Mouse (Mus musculus) ovary, adult 10 weeks (tissue): ENCODE measurements around the gene Rer1. TPM values are rescaled to one million over a fixed set of nuclear protein-coding genes. Genes with fewer than 3 reads are reported as not detected.

Experiments used
- polyA plus RNA-seq: library from polyadenylated mRNA; stranded (reverse); fragments of 350-450 nt; fragmentation: Illumina TruSeq; extraction: RNeasy Lipid Tissue Mini Kit (QIAGEN cat#74804); gene quantifications from one replicate; pipeline ENCODE4 v1.2.3, GENCODE M21; 2014

The Rer1 gene
- polyA plus RNA-seq: 183 TPM

DNA sequence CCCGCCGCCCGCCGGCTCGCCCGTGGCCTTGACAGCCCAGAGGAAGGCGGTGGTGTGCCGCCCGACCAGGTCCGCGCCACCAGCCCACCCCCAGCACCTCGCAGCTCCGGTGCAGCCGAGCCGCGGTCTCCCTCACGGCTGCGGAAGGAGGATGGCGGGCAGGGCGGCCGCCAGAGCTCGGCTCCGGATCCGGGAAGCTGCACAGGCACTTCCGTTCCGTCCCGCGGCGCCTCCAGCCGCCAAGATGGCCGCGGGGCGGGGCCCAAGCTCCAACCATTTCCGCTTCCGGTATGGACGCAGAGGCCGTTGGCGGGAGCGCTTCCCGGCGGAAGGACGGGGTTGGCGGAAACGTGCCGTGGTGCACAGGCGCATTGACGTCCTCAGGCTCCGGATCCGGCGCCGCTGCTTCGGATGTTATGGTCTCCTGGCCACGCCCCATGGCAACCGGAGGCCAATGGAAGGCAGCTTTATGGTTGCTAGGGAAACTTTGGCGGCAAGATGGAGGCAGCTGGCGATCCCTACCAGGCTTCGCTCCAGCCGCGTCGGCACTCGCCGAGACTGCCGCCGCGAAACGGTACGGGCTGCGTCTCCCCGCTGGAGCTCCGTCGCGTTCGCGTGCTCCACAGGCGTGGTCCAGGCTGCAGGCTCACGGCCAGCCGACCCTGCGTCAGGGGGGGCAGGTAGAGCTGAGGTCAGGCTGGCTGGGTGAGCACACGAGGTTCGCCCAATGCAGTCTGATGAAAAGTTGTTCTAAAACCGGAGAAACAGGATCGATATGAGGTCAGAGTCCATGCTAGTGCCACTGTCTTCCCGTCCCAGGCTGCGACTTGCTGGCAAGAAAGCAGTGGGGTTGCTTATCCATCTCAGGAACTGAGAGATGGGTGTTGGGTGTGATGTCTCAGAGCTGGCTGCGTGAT lies at the start of gene Rer1, which contains the start of gene Morn1:
Rer1 (minus strand) TSS at position 275 of the 917 bp plus-strand sequence.
Morn1 (plus strand) TSS at position 470 of the 917 bp plus-strand sequence.

DNA sequence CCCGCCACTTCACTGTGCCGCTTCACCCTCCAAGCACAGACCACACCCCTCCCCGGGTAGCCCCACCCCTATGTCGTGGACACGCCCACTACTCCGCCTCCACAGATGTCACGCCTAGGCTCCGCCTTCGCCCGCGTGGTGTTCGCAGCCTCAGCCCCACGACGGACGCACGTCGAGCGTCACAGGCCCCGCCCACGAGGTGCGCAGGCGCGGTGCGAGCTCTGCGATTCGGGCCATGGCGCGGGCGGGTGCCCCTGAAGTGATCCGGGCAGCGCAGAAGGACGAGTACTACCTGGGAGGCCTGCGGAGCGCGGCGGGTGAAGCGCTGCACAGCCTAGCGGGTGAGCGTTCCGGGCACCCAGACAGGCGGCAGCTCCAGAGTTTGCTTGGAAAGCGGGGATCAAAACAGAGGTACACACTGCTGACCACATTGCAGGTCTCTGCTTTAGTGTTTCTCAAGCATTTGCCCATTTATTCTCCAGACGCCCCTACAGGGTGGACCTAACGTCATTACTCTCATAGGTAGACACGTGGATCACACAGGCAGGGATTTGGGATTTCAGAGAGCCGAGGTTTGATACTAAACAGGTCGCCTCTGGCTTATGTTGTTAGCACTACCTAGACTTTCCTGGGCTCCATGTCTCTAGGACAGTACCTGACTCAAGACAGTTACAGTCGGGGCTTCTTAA lies 19.2 kb downstream of the Rer1 start, which contains the start of gene Pex10:
Pex10 (plus strand) TSS at position 183 of the 689 bp plus-strand sequence.

DNA sequence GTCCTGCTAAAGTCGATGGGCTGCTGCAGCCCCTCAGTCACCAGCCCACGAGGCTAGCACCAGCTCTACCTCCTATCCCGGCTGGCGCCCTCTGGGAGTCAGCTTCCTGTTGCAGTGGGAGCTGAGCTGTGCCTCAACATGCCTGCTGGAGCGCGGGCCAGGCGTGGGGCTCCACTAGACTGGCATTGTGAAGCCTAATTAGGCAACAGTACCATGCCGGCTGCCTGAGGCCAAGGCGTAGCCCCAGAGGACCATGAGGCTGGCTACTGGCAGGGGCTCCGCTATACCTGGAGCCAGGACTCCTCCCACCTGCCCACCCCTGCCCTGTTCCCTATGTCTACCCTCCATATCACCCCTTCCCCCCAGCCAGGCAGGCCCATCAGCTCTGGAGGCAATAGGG lies 29.5 kb downstream of the Rer1 start, which contains the start of gene Plch2:
Plch2 (minus strand) TSS at position 61 of the 400 bp plus-strand sequence.

Other genes with a start within 250 kb of the Rer1 start
- gene Ttc34, start 248.9 kb downstream of the Rer1 start, polyA plus RNA-seq: not detected
- 0.17 TPM for gene Mmel1, start 216.8 kb downstream of the Rer1 start, polyA plus RNA-seq
- gene Fam213b, start 187.2 kb downstream of the Rer1 start, polyA plus RNA-seq: not detected
- gene Tnfrsf14, start 157.8 kb downstream of the Rer1 start, polyA plus RNA-seq: not detected
- not detected for gene Hes5, start 125.5 kb downstream of the Rer1 start, polyA plus RNA-seq
- gene Pank4, start 122.3 kb downstream of the Rer1 start, polyA plus RNA-seq: 4.2 TPM
- not detected for gene Plch2, start 29.6 kb downstream of the Rer1 start, polyA plus RNA-seq
- gene Pex10, start 19.4 kb downstream of the Rer1 start, polyA plus RNA-seq: 2.9 TPM
- 3.4 TPM for gene Morn1, start 195 bp upstream of the Rer1 start, polyA plus RNA-seq
- 80.6 TPM for gene Ski, start 136.2 kb upstream of the Rer1 start, polyA plus RNA-seq
- gene Faap20, start 163.4 kb upstream of the Rer1 start, polyA plus RNA-seq: 1.7 TPM